Mouse (Mus musculus) heart, postnatal 0 days (tissue): ENCODE measurements at regions not wholly inside any gene's neighbourhood (a gene's known extent, or its start where the extent isn't known, plus 50 kb on each side); places are given as distances from the start of the nearest gene placed in this dataset.

Experiments
- CTCF ChIP-seq: IDR thresholded peaks from 2 replicates; pipeline ENCODE4 v1.5.1; 2016; ENCODE audit warnings: antibody characterized with exemption, control low read depth, low read depth
- EP300 ChIP-seq: IDR thresholded peaks from 2 replicates; pipeline ENCODE4 v1.6.1; 2016; ENCODE audit warnings: antibody characterized with exemption, low read depth

- peak; percentile 50 for TF ChIP-seq CTCF
- no peak for TF ChIP-seq EP300
Observed at GRCm38 (mm10) chr1:35879388-35880093, 188.7 kb upstream of the Hs6st1 start.
